Mouse (Mus musculus) small intestine, adult 2 months (tissue): Measurements from ENCODE around the gene Rnf185.

Source experiments
- CTCF ChIP-seq: fragments of 200-500 bp; IDR thresholded peaks from 2 replicates; pipeline ENCODE4 v1.5.1; 2012; ENCODE audit warnings: low read depth, mild to moderate bottlenecking, control low read depth, inconsistent platforms, low read length, moderate library complexity, mixed read lengths; ENCODE audit not compliant: insufficient replicate concordance, insufficient read length; ENCODE audit errors: extremely low read depth
- POLR2A ChIP-seq: fragments of 200-500 bp; IDR thresholded peaks from 2 replicates; pipeline ENCODE4 v1.6.1; 2012; ENCODE audit warnings: low read depth, mild to moderate bottlenecking, control low read depth, inconsistent platforms, low read length, moderate library complexity

- TF ChIP-seq CTCF: no peak
- TF ChIP-seq POLR2A: no peak
These were observed 31.9 kb upstream of the Rnf185 start for GRCm38 (mm10) chr11:3483980-3484642.
